Mouse (Mus musculus) megakaryocyte, embryonic 14.5 days (primary cell): ENCODE data around the gene Theg. TPM values are rescaled to one million over a fixed set of nuclear protein-coding genes. Genes with fewer than 3 reads are reported as not detected.

Experiments used
- H3K27me3 ChIP-seq: replicated peaks from 2 replicates; pipeline ENCODE3; 2012; ENCODE audit warnings: inconsistent platforms
- H3K36me3 ChIP-seq: replicated peaks from 2 replicates; pipeline ENCODE3; 2012; ENCODE audit warnings: low read length, inconsistent platforms, mixed read lengths
- H3K4me1 ChIP-seq: 2 replicates; pipeline ENCODE4 v1.6.1; 2012; ENCODE audit warnings: inconsistent platforms
- H3K4me3 ChIP-seq: replicated peaks from 2 replicates; pipeline ENCODE3; 2012; ENCODE audit warnings: moderate library complexity, mild to moderate bottlenecking, inconsistent platforms
- H3K9me3 ChIP-seq: 2 replicates; pipeline ENCODE4 v1.6.1; 2012; ENCODE audit warnings: inconsistent platforms
- FLI1 ChIP-seq: IDR thresholded peaks from 2 replicates; pipeline ENCODE4 v1.6.1; 2012; ENCODE audit warnings: low read length, inconsistent platforms, mixed read lengths
- GATA1 ChIP-seq: IDR thresholded peaks from 3 replicates; pipeline ENCODE4 v1.6.1; 2012; ENCODE audit warnings: mixed read lengths, low read length, inconsistent platforms, borderline replicate concordance
- polyA plus RNA-seq: library from polyadenylated mRNA; stranded (reverse); fragments of >175 nt; gene quantifications from 2 replicates; pipeline ENCODE4 v1.2.3, GENCODE M21; 2012; ENCODE audit warnings: low replicate concordance; ENCODE audit not compliant: insufficient read depth

The Theg gene
- polyA plus RNA-seq, 1 experiment: not detected

DNA sequence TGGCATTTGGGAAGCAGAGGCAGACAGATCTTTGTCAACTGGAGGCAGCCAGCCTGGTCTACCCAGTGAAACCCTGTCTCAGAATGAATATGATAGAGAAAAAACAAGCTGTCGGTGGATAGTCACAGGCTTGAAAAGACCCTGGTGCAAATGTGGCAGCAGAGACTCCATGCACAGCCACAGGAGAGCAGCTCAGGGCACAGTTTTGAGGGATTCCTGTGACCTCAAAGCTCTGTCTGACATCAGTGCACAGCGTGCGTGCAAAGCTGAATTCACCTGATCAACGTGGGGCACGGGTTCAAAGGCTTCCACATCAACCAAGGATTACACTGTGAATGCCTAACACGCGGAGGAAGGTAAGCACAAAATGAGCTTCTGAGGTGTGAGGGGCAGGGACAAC is 6.8 kb downstream of the Theg start:
- H3K9me3 ChIP-seq: peaks cover 10% of the 10 kb centered on the region
- no peaks in the 10 kb centered on the region for H3K4me1 ChIP-seq
- H3K36me3 ChIP-seq: no peaks in the 10 kb centered on the region
- H3K27me3 ChIP-seq: peaks cover 37% of the 10 kb centered on the region
- no peak overlapping the region for H3K4me3 ChIP-seq
- TF ChIP-seq GATA1: no peak
- TF ChIP-seq FLI1: no peak

GRCm38 (mm10) chr10:79579781-79580180 is 7.3 kb downstream of the Theg start:
- no peaks in the 10 kb centered on the region for H3K4me1 ChIP-seq
- TF ChIP-seq GATA1 (no peak), FLI1 (no peak)
- no peak overlapping the region for H3K4me3 ChIP-seq
- no peaks in the 10 kb centered on the region for H3K36me3 ChIP-seq
- H3K27me3 ChIP-seq: peaks cover 35% of the 10 kb centered on the region
- peaks cover 10% of the 10 kb centered on the region for H3K9me3 ChIP-seq

DNA sequence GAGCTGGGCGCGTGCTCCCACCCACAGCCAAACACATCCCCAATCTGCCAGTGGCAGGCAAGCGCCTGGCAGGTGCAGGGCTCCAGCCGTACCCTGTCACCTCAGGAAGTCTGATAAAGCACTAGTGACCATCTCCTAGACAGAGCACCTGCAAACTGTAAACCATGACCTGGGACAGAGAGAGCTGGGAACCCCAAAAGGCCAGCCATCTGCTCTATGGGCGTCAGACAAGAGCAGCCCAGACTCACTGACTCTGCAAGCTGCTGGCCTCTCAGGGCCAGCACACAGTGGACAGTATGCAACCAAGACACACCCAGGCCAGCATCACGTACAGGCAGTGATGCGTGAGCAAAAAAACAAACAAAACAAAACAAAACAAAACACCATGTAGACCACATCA is 8.2 kb downstream of the Theg start:
- no peak overlapping the region for H3K4me3 ChIP-seq
- H3K36me3 ChIP-seq: no peaks in the 10 kb centered on the region
- H3K27me3 ChIP-seq: peaks cover 28% of the 10 kb centered on the region
- no peak for TF ChIP-seq GATA1
- no peak for TF ChIP-seq FLI1
- H3K4me1 ChIP-seq: no peaks in the 10 kb centered on the region
- peaks cover 10% of the 10 kb centered on the region for H3K9me3 ChIP-seq

GRCm38 (mm10) chr10:79578276-79578675 is 8.9 kb downstream of the Theg start:
- Histone ChIP-seq H3K36me3 (no peaks in the 10 kb centered on the region), H3K4me3 (no peak overlapping the region), H3K9me3 (peaks cover 10% of the 10 kb centered on the region), H3K4me1 (no peaks in the 10 kb centered on the region), H3K27me3 (peaks cover 24% of the 10 kb centered on the region)
- TF ChIP-seq FLI1: no peak
- no peak for TF ChIP-seq GATA1

DNA sequence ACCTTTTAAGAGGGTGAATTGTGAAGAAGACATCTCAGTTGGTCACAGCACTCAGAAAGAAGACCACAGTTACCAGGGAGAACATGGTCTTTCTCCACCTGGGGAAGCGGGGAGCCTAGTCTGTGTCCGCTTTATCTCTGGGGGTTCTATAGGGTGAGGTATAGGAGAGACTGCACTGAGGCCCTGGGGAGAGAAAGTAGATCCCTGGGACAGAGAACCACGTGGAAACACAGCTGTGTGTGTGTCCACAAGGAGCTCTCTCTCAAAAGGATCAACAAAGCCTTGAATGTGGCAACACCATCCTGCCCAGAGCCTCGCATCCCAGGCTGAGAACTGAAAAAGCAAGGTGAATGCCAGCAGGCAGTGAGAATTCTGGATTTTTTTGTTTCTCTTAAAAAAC is 9.8 kb downstream of the Theg start:
- Histone ChIP-seq H3K4me3 (no peak overlapping the region), H3K27me3 (peaks cover 24% of the 10 kb centered on the region)
- TF ChIP-seq GATA1 (no peak), FLI1 (no peak)

DNA sequence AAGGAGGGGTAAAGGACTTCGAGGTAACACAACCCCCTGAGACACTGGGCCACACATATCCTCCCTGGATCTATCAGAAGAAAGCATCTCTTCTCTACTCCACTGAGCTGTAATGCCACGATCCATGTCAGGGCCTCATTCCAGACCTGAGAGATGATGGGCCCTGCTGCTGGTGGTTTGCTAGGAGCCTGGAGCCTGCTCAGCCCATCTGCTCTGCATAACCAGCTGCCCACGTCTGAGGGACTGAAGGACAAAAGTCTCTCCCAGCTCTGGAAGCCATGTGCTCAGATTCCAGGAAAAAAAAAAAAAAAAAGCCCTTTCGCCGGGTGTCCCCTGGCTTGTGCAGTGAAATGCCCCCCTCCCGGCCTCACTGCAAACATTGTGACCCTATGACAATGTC is 11.4 kb downstream of the Theg start:
- H3K4me3 ChIP-seq: no peak overlapping the region
- peaks cover 4% of the 10 kb centered on the region for H3K9me3 ChIP-seq
- H3K27me3 ChIP-seq: peaks cover 24% of the 10 kb centered on the region
- TF ChIP-seq FLI1 (no peak), GATA1 (no peak)
- no peaks in the 10 kb centered on the region for H3K36me3 ChIP-seq
- no peaks in the 10 kb centered on the region for H3K4me1 ChIP-seq

More for the DNA sequence above, 9.8 kb downstream of the Theg start:
- Histone ChIP-seq H3K9me3 (peaks cover 10% of the 10 kb centered on the region), H3K4me1 (no peaks in the 10 kb centered on the region), H3K36me3 (no peaks in the 10 kb centered on the region)

DNA sequence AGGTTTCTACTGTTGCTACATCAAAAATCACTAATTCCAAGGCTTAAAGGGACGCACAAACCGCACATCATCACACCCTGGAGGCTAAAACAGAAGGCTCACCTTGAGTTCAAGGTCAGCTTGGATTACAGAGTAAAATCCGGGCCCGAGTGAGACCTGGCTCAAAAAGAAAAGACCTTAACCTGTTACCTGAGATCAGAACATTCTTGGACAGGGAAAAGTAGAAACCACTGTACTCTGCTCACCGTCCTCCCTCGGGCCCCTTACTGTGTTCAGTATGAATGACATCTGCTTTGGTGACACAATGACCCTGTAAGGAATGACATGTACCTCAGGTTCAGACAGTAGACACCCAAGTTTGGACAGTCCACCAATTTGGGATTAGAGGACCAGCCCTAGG is 12.3 kb downstream of the Theg start:
- Histone ChIP-seq H3K4me1 (no peaks in the 10 kb centered on the region), H3K36me3 (no peaks in the 10 kb centered on the region), H3K4me3 (no peak overlapping the region), H3K9me3 (peaks cover 4% of the 10 kb centered on the region), H3K27me3 (peaks cover 22% of the 10 kb centered on the region)
- TF ChIP-seq FLI1 (no peak), GATA1 (no peak)

DNA sequence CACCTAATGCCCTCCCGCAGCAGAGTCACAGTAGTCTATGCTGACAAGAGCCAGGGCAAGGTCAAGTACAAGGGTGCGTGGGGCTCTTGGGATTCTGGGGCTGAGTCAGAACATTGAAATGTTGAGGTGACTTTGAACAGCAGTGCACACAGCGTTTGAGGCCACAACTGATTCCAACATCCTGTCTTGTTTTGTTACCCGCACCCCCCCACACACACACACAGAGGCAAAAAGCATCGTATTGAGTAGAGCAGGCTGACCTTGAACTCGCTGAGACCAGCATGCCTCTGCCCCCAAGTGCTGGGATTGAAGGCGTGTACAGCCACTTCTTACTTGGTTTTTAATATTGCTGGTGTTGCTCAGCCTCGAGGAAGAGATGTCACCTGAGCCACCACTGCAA is 12.8 kb downstream of the Theg start:
- Histone ChIP-seq H3K4me1 (no peaks in the 10 kb centered on the region), H3K27me3 (peaks cover 17% of the 10 kb centered on the region), H3K36me3 (no peaks in the 10 kb centered on the region), H3K4me3 (no peak overlapping the region), H3K9me3 (peaks cover 4% of the 10 kb centered on the region)
- TF ChIP-seq FLI1 (no peak), GATA1 (no peak)

DNA sequence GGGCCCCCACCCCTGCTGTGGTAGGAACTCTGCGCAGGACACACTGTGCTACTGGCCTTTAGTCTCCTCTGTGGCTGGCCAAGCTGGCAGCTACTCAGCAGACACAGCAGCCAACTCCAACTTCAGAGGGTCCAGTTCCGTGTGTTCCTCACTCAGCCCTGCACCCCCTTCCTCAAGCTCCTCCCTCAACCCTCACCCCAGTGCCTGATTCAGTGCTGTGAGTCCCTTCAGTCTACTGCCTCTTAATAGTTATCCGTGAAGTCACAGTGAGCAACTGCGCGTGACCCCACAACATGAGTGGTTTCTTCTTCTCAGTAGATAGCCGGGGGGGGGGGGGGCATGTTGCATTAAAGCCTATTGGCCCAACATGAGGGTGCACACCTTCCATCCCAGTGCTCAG is 13.5 kb downstream of the Theg start:
- Histone ChIP-seq H3K9me3 (peaks cover 4% of the 10 kb centered on the region), H3K27me3 (peaks cover 12% of the 10 kb centered on the region), H3K4me3 (no peak overlapping the region), H3K36me3 (no peaks in the 10 kb centered on the region), H3K4me1 (no peaks in the 10 kb centered on the region)
- no peak for TF ChIP-seq FLI1
- TF ChIP-seq GATA1: no peak

DNA sequence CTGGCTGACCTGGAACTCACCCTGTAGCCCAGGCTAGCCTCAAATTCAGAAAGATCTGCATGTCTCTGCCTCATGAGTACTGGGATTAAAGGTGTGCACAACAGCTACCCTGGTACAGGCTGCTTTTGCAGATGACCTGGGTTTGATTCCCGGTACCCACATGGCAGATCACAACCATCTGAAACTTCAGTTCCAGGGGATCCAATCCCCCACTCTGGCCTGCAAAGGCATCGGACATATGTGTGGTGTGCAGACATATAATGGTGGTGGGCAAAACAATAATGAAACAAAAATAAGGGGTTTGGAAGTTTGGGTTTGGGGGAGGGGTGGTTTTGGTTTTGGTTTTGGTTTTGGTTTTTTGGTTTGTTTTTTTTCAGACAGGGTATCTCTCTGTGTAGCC is 15.8 kb downstream of the Theg start:
- Histone ChIP-seq H3K36me3 (no peaks in the 10 kb centered on the region), H3K4me3 (no peak overlapping the region), H3K4me1 (no peaks in the 10 kb centered on the region), H3K27me3 (peaks cover 10% of the 10 kb centered on the region), H3K9me3 (no peaks in the 10 kb centered on the region)
- TF ChIP-seq GATA1: no peak
- no peak for TF ChIP-seq FLI1

DNA sequence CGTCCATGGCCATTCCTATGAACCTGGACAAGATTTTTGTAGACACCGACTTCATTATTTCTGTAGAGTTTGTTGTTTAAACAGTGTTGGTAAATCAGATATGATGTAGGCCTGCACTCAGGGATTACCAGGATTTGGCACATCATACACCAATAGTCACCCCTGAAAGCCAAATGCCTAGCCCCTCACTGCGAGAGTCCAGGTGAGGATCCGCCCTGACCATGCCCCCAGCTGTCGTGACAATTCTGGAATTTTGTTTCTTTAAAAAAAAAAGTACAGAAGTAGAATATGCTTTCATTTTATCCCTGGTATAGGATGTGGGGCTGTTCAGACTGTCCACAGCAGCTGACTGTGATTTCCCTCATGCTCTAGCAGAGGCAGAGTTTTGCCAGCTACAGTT is 17.2 kb downstream of the Theg start:
- Histone ChIP-seq H3K36me3 (no peaks in the 10 kb centered on the region), H3K4me3 (no peak overlapping the region), H3K27me3 (peaks cover 7% of the 10 kb centered on the region), H3K4me1 (no peaks in the 10 kb centered on the region), H3K9me3 (no peaks in the 10 kb centered on the region)
- no peak for TF ChIP-seq GATA1
- no peak for TF ChIP-seq FLI1
